Mouse (Mus musculus) ES-Bruce4 (cell line): ENCODE data around the gene Il17rd.
A peak's percentile ranks its signal among the peaks of the same experiment; 100 is the strongest.

ENCODE experiments used
- CTCF ChIP-seq: IDR thresholded peaks from one replicate; pipeline ENCODE4 v1.8.1; 2011; ENCODE audit warnings: low read depth, low read length
- POLR2A ChIP-seq: IDR thresholded peaks from one replicate; pipeline ENCODE4 v1.8.1; 2011; ENCODE audit warnings: low read length; ENCODE audit not compliant: insufficient read depth

GRCm38 (mm10) chr14:27096779-27097178 lies 58.0 kb downstream of the Il17rd start:
- TF ChIP-seq POLR2A (no peak), CTCF (peak; percentile 22)
